Mouse (Mus musculus): ENCODE data around the gene Frmd4a. TPM values are rescaled to one million over a fixed set of nuclear protein-coding genes. Genes with fewer than 3 reads are reported as not detected.
"Not testable (repeated sequence)": the region's sequence is repeated elsewhere in the genome, so short reads cannot be mapped to it uniquely, and the experiment has no call there.

The Frmd4a gene
- total RNA-seq, 4 experiments from 2014 or later = 10.3 to 20.8 (median 15.6) TPM

DNA sequence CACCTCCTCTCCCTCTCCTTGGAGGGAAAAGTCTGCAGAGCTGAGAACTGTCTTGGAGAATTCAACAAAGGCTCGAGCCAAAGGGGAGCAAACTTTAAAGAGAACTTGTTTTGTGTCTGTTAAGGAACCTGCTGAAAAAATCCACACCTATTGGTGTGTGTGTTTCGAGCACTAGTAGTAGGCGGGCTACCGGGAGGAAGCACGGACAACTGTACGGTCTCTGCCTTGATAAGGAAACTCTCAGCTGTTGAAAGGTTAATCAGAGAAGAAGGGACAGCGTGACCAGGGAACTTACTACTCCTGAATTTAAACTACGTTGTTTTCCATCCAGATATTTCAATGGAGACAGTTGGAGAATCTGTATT, 542.3 kb downstream of the Frmd4a start:
- no peak for DNase-seq

DNA sequence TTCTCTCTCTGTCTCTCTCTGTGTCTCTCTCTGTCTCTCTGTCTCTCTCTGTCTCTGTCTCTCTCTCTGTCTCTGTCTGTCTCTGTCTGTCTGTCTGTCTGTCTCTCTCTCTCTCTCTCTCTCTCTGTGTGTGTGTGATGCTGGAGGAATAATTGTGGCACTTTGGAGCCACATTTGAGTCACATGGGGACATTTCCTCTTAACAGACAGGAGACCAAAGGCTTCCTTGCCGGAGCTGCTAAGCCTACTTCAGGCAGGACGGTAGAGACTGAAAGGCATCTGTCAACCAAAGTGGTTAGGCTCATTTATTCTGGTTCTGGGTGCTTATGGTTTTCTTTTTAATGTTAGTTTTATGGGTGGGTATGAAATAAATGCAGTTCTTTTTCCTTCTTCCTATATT, 543.0 kb downstream of the Frmd4a start:
- not testable (repeated sequence) for DNase-seq

DNA sequence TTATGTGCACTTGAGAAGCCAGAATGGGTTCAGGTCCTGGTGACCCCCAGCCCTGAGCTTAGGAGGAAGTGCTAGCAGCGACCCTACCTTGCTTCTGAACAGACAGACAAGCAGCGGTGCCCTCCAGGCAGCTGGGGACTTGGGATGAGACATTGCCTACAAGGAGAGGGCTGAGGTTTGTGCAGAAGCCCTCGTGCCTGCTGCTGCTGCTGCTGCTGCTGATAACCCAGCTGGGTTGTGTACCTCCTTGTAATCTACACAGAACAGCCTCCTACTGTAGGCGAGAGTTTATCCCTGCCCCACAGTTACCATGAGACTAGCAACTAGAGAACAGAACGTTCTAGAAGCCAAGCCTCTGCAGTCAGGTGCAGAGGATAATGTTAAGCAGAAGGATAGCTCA, 543.7 kb downstream of the Frmd4a start:
- DNase-seq = no peak

DNA sequence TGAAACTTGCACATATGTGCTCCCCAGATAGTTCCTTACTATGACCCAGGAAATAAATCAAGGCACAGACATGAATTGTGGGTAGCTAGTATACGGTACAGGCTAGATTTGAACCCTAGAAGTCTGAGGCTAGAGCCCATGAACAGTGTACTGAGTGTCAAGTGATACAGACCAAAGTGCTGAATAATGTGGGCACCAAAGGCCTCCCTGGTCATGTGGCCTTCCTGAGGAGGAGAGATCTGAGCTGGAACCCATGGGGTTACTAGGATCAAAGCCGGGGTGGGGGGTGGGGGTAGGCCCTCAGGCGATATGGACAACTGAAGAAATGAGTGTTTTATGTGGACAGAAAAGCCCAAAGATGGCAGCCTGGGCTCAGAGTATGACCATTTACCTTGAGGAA, 544.9 kb downstream of the Frmd4a start:
- no peak for DNase-seq

DNA sequence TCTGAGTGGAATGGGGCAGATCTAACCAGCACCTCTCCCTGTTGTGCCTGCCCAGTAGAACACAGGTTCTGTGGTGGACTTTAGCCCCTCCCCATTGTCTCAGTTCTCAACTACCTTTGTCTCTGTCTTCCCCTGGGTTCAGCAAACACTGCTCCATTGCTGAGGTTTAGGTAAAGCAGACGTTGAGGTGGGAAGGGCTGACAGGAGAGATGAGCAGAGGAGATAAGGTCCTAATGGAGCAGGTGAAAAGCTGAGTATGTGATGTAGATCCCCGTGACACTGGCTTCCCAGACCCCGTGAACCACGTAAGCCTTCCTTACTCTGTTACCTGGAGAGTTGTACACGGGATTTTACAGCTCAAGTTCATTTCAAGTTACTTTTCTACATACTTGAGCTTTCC, 545.3 kb downstream of the Frmd4a start:
- no peak for DNase-seq

DNA sequence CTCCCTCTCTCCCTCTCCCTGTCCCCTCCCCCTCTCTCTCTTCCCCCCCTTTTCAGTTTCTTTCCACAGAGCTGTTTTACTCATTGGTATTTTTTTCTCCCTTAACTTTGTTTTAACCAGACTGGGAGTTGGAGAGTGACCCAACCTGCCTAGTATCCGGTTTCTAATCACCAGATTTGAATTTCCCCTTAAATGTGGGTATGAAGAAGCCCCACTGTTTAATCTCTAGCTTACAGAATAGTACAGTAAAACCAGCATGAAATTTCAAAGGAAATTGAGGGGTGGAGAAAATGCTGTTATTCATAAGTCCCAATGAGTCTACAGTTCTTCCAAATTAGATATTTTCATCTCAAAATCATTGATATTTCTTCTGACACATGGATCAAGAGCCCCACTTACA, 545.8 kb downstream of the Frmd4a start:
- no peak for DNase-seq

DNA sequence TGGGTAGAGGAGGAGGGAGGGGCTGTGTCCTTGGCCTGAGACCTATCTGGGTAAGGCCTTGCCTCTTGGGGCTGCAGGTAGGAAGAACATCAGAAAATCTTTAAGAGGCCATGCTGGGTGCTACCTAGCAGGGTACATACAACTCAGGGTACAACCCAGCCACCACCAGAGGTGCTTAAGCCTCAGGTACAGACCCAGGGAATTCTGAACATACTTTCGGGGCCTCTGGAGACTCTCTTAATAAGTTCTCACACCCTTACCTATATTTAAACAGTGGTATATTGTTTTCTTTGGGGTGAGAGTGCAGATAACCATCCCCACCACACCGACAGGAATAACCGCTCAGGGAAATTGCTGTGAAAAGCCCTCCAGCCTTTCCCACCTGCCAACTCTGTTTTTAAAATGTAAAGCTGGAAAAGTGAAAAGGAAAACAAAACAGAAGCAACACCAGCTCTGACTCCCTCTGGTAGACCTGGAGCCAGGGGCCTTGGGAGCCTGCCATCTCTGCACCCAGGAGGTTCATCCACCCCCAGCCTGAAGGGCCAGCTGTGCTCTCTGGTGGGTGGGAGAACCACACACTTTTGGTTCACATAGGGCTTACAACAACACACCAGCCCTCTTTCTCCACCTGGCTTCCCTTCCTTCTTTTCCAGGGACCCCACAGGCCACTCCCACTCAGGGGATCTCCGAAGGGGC, 548.9 kb downstream of the Frmd4a start:
- no peak for DNase-seq

DNA sequence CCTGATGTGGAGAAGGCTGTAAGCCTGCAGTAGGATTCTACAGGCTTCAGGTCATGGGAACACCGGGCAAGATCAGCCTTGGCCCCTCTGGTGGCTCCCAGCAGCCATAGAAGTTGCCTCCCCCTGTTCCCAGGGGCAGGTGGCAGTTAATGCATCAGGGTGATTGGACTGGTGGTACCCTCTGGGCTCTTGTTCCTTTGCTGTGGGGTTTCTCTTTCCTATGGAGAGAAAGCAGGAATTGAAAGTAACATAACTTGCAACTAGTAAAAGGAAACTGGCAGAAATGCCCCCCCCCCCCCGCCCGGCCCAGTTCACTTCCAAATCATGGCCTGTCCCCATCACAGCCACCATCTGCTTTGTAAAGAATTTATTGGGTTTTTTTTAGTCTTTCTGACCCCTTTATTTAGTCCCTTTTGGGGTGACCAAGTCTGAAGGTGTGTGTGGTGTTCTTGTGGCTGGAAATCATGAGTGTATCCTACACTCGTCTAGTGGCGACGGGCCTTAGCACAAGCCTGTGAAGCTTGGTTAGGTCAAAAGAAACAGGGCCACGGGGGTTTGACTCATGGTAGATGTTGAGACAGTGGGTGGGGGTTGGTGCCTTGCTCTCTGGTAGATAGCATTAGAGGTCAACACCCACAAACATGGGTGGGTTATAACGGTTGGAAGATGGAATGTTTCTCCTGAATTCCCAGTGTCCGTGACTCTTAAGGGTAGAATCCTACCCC, 549.6 kb downstream of the Frmd4a start:
- DNase-seq = no peak

DNA sequence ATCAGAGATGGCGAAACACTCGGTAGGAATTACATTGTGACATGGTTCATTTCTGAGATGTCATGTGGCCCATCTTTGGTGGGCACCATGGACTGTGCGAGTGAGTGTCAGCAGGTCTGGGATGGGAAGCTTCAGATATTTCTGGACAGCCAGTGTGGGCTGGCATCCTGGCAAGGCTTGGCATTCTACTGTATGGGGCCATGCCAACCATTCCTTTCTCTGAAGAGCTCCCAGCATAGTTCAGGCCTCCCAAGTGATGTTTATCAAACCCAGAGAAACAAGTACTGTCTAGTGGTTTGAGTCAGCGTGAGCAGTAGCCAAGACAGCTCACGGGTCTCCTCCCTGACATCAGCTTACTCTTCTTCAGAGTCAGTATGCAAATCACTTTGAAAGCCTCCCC, 551.5 kb downstream of the Frmd4a start:
- no peak for DNase-seq

DNA sequence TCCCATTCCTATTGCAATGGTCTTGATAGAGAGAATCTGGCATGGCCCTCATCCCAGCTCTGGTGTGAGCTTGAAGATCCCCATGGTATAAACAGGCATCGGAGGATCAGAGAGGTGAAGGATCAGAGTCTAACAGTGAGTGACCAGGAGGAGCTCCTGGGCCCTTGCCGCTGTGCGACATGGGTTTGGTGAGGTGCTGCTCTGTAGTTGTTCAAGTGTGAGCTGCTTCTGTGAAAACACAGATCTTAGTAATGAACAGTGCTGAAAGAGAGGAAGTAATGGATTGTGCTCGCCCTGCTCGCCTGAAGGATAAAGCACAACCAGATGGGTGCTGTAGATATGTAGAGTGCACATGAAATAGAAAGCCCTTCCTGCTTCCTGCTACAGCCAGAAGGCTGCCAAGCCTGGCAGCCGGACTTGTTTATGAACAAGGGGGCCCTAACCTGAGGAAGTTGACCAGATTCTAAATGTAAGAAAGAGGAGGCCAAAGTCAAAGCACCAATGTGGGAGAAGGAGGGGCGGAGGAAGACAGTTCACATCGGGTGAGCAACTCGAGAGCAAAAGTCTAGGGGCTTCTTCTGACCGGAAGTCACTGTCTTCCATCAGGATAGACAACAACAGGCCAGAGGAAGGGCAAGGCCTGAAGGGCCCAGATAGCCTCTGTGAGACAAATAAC, 552.8 kb downstream of the Frmd4a start:
- peak; percentile 54 for DNase-seq

DNA sequence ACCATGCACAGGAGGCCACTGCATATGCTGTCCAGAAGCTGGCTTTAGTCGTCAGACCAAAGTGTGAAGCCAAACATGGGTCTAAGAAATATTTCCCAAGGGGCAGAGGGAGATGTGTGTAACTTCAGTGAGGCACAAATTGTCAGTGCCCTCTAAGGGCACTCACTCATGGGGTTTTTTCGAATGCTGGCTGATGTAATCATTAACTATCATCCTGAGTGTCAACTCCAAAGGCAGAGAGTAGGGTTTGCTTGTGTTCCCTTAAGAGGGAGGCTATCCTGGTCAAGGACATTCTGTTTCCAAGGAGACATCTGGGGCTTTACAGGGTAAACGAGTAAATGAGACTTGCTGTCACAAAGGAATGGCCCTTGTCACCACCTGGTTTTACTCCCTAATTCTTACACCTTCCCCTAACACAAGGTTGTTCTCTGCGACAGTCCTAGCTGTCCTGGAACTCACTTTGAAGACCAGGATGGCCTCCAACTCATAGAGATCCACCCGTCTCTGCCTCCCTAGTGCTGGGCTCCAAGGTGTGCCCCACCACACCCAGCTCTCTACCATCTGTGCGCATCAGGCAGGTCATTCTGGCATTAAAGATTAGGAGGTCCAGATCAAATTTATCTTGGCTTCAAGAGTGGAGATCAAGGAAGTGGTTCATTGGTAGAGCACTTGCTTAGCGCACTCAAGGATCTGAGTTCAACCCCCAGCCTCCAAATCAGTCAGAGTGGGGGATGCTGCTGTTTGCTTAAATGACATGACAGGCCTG, 555.2 kb downstream of the Frmd4a start:
- DNase-seq = no peak

DNA sequence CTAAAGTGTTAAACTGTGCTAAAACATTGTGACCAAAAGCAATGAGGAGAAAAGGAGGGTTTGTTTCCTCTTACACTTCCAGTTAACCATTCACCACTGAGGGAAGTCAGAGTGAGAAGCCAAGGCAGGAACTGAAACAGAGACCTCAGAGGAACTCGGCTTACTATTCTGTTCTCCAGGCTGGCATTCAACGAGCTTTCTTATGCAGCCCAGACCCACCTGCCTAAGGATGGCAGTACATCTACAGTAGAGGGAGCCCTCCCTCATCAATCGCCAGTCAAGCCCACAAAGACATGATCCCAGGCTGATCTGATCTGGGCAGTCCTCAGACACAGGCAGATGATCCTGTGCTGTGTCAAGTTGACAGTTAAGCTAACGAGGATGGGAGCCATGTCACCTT, 555.9 kb downstream of the Frmd4a start:
- no peak for DNase-seq

DNA sequence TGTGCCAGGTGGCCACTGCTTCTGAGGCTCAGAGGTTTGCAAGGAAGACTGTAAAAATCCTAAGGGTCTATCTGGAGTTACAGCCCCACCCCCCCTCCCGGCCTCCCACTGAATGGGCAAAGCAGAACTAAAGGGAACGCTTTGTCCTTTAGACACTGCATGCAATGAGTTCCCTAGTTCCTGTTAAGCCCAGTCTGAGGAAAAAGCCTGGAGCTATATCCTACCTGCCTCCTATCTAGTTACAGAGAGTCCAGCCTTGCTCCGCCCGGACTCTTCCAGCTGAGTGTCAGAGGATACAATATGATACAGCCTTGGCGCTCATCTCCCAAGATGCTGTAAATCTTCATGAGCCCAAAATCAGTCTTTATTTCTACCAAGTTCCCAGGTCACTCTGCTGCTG, 556.7 kb downstream of the Frmd4a start:
- no peak for DNase-seq

DNA sequence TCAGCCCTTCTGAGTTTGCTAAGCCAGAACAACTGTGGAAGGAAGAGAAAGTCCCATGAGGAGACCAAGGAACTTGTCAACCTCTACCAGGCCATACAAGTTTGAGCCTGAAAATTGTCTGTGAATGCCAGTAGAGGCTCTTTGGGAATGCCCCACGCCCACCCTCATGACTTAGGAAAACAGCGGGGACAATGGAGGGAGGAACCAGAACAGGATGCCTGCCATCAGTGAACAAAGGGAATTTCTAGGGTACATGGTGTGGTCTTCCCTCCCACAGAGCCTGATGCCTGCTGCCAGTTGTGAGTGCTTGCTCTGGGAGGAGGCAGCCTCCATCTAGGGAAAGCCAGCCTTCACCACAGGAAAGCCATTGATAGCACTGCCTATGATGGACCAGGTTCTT, 557.6 kb downstream of the Frmd4a start:
- no peak for DNase-seq

DNA sequence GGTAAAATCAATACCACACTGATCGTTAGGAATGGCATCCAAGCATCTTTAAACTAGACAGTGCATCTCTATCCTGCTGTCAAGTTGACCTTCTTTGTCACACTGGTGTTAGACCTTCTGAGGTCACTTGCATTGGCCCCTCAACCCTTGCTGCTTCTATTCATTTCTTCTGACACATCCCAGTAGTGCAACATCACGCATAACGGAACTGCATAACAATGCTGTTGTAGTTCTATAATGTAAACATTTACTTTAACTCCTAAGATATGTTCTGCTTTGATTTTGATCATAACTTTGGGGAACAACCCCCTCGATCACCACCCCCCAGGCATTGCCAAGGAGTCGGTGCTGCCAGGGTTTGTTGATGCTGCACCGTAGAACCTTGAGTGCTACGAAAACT, 558.5 kb downstream of the Frmd4a start:
- no peak for DNase-seq

DNA sequence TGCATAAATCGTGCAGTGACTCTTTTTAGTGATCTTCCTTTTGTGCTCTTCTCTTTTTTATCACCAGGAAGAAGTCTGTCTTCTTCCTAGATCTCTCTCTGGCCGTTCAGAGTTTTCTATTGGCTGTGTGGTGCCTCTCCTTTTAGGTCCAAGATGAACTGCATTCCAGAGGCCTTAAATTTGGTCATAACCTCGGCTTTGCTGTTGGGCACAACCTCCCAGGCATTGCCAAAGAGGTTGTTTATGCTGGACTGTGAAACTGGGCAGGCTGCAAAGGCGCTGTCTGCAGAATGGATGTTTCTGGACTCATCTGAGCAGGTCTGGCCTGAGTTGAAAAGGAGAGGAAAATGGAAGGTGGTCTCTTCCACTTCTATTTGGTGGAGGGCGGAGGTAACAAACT, 560.8 kb downstream of the Frmd4a start:
- no peak for DNase-seq

DNA sequence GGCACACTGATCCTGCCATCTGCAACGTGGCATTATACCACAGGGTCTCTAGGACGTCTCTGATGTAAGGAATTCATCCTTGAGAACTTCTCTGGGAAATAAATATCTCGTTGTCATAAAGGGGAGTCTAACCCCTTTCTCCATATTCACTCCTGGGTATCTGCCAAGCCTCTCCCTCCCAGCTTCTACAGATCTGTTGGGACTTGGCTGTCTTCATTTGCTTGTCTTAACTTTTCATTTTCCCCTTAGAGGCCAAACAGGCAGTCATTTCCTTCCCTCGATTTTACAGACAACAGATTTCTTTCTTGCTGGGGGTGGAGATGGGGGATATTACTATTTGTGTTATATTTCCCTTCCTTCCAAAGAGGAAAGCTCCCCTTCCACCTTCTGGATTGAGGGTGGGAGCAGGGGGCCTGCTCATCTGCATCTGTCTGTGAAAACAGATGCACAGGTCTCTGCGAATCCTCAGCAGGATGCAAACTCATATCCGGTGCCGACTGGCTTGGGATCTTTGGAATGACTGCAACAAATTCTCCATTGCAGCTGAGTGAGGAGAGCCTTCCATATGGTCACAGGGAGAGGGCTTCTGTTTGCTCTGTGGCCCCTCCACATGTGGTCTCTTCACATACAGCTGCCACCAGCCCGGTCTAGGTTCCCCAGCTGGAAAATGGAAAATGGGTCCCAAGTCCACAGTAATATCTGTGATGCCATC, 562.0 kb downstream of the Frmd4a start:
- DNase-seq = no peak

DNA sequence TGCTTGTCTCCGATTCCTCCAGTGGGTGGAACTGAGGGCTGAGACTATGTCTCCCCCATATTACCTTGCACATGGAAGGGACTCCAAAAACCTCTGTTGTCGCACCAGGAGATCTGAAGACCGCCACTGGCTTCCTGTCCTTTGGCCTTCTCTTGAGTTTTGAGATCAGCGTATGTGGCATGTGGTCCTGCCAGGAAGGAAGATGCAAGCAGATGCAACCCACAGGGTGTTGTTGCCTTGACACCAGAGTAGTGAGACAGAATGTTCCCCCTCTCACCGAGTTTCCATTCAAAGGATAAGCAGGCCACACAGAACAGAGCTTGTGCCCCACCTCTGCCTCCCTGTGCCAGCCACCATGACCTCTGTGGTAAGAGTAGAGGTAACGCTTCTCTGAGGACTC, 563.1 kb downstream of the Frmd4a start:
- no peak for DNase-seq

DNA sequence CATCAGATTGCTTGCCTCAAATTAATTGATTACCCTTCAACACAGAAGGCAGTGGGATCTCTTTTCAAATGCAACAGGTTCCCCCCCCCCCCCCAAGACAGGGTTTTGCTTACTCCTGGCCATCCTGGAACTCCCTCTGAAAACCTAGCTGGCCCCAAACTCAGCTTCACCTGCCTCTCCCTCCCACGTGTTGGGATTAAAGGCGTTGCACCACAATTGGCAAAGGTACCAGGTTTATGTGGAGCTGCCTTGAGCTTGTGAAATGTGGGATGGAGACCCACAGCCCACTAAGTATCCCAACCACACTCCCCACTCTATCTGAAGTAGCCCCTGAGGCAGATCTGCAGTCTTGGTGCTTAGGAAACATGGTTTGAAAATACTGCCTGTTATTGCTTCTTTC, 565.4 kb downstream of the Frmd4a start:
- no peak for DNase-seq

DNA sequence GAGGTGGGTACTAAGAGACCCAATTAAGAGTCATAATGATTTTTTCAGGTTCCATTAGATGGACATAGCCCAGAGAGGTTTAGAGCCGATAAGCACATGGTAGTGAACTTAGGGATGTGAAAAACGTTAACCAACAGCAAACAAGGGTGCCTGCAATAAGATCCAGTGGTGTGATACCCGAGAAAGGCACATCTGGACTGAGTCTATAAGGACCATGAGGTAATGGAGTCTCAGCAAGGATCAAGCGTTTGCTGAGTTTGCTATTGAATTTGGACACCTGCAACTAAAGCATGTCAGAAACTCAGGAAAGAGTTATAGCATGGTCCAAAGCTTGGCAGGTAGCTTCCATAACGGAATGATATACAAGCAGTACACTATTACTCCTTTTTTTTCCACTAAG, 566.7 kb downstream of the Frmd4a start:
- DNase-seq = no peak

DNA sequence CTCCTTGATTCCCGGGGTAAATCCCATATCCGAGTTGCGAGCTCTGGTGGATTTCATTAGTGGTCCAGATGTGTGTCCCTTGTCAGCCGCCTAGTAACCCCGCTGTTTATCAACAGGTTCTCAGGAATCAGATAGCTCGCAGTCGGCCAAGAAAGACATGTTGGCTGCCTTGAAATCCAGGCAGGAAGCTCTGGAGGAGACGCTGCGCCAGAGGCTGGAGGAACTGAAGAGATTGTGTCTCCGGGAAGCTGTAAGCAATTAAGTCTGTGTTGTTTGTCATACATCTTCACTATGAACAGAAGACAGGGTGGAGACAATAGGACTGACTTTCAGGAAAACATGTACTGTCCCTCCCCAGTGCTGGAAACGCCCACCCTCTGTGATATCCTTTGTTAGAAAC, 568.7 kb downstream of the Frmd4a start:
- no peak for DNase-seq

DNA sequence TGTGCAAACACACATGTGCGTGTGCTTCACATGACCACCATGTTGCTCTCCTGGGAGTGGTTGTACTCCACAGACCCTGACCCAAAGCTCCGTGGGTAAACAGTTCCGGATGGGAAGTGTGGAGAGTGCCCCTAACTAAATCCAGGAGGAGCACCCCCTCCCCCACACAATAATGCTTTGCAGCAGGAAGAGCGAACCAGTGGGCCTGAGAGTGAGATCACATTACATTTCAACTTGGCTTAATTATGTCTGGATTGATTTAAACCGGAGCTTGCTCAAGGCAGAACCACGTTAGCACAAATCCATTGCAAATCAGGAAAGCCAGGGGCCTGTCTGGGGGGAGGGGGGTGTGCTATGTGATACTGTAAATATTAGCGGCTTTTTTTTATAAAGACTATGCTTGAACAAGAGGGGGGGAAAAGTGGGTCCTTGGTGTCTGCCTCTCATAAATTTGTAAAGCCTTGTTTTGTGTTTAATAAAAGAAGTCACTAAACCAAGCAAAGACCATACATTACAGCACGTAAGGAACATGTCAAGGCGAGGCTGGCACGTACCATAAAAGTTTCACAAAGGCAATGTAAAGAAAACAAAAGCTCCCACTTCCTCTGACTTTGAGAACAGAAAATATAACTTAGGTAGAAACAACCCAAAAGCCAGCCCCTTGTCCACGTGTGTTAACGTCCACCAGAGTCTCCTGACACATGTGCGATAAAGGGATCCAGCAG, 570.3 kb downstream of the Frmd4a start:
- DNase-seq = no peak

All from adrenal gland, adult 8-10 months (tissue).